Mouse (Mus musculus): ENCODE results near the gene Cd86. TPM values are rescaled to one million over a fixed set of nuclear protein-coding genes. Genes with fewer than 3 reads are reported as not detected.

Cd86 gene
- polyA plus RNA-seq, 1 experiment from 2014 or later, result 1.3 TPM

DNA sequence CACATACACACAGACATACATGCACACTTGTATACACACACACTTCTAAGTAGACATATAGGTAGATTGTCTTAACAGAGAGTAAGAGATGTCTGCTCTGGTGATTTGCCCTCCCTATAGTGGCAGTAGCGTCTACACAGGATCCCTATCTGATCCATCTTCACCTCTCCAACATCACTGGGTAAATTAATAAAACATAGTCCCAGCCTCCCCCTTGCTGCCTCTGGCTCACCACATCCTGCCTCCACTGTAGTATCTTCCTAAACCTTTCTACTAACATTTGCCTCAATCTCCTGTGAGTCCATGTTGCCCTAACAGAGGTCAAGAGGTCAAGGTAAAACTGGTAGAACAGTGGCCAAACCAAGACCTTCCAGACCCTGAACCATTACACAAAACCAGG lies 10.7 kb downstream of the Cd86 start:
- ATAC-seq (ENCODE audit: insufficient number of reproducible peaks, insufficient read depth, low FRiP score, low read depth), result no peak
- no peaks in the 10 kb centered on the region for H3K27me3 ChIP-seq (ENCODE audit: control insufficient read depth, insufficient read depth, low read length)
- H3K36me3 ChIP-seq (ENCODE audit: control insufficient read depth, insufficient read depth, low read length), result no peaks in the 10 kb centered on the region
- no peak overlapping the region for H3K4me2 ChIP-seq (ENCODE audit: low read length)
- 66% methylated on average over 1 of the region's 1 CpGs for WGBS
- no peaks in the 10 kb centered on the region for H3K4me1 ChIP-seq (ENCODE audit: control insufficient read depth in 2 of 2, insufficient read depth in 2 of 2, low read length in 2 of 2)
- H3K9ac ChIP-seq (ENCODE audit: low read length), result no peak overlapping the region
- no peaks in the 10 kb centered on the region for H3K9me3 ChIP-seq (ENCODE audit: control insufficient read depth, low read length)
- no peak overlapping the region for H3K4me3 ChIP-seq (ENCODE audit: control insufficient read depth in 1 of 2, insufficient read depth in 1 of 2, low read depth in 1 of 2, low read length in 2 of 2)
- no peak overlapping the region for H3K27ac ChIP-seq (replicated peaks in 1 of 2; ENCODE audit: control insufficient read depth in 1 of 2, insufficient read depth in 1 of 2, low read depth in 2 of 2, low read length in 2 of 2)

GRCm38 (mm10) chr16:36651174-36651766 lies 14.6 kb downstream of the Cd86 start:
- no peak for ATAC-seq (ENCODE audit: insufficient number of reproducible peaks, insufficient read depth, low FRiP score, low read depth)
- H3K4me1 ChIP-seq (ENCODE audit: control insufficient read depth in 2 of 2, insufficient read depth in 2 of 2, low read length in 2 of 2), result no peaks in the 10 kb centered on the region
- 66% methylated on average over 6 of the region's 6 CpGs for WGBS
- no peak overlapping the region for H3K9ac ChIP-seq (ENCODE audit: low read length)
- no peak overlapping the region for H3K27ac ChIP-seq (replicated peaks in 1 of 2; ENCODE audit: control insufficient read depth in 1 of 2, insufficient read depth in 1 of 2, low read depth in 2 of 2, low read length in 2 of 2)
- H3K27me3 ChIP-seq (ENCODE audit: control insufficient read depth, insufficient read depth, low read length), result no peaks in the 10 kb centered on the region
- no peak overlapping the region for H3K4me3 ChIP-seq (ENCODE audit: control insufficient read depth in 1 of 2, insufficient read depth in 1 of 2, low read depth in 1 of 2, low read length in 2 of 2)
- no peaks in the 10 kb centered on the region for H3K36me3 ChIP-seq (ENCODE audit: control insufficient read depth, insufficient read depth, low read length)
- no peak overlapping the region for H3K4me2 ChIP-seq (ENCODE audit: low read length)
- H3K9me3 ChIP-seq (ENCODE audit: control insufficient read depth, low read length), result no peaks in the 10 kb centered on the region

DNA sequence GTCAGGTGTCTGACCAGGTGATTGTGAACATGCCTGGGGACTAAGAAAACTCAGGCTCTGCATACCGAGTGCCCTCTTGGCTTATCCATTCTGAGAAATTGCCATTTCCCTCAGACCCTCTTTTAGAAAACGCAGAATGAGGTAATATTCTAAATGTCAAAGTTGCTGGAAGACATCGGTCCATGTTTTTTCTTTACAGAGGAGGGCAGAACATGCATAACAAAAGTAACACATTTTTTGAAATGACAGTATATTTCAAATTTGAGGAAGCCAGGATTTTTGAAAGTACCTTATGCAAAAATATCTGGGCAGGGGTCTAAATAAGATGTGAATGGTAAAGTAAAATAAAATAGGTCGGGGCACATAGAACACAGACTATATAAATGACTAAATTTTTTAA lies 15.4 kb downstream of the Cd86 start:
- Histone ChIP-seq H3K36me3 (ENCODE audit: control insufficient read depth, insufficient read depth, low read length) (no peaks in the 10 kb centered on the region), H3K4me2 (ENCODE audit: low read length) (no peak overlapping the region), H3K4me3 (ENCODE audit: control insufficient read depth in 1 of 2, insufficient read depth in 1 of 2, low read depth in 1 of 2, low read length in 2 of 2) (no peak overlapping the region), H3K9me3 (ENCODE audit: control insufficient read depth, low read length) (no peaks in the 10 kb centered on the region), H3K27me3 (ENCODE audit: control insufficient read depth, insufficient read depth, low read length) (no peaks in the 10 kb centered on the region), H3K4me1 (ENCODE audit: control insufficient read depth in 2 of 2, insufficient read depth in 2 of 2, low read length in 2 of 2) (no peaks in the 10 kb centered on the region), H3K9ac (ENCODE audit: low read length) (no peak overlapping the region), H3K27ac (replicated peaks in 1 of 2; ENCODE audit: control insufficient read depth in 1 of 2, insufficient read depth in 1 of 2, low read depth in 2 of 2, low read length in 2 of 2) (no peak overlapping the region)
- WGBS, result 80% methylated on average over 4 of the region's 4 CpGs
- ATAC-seq (ENCODE audit: insufficient number of reproducible peaks, insufficient read depth, low FRiP score, low read depth), result no peak

DNA sequence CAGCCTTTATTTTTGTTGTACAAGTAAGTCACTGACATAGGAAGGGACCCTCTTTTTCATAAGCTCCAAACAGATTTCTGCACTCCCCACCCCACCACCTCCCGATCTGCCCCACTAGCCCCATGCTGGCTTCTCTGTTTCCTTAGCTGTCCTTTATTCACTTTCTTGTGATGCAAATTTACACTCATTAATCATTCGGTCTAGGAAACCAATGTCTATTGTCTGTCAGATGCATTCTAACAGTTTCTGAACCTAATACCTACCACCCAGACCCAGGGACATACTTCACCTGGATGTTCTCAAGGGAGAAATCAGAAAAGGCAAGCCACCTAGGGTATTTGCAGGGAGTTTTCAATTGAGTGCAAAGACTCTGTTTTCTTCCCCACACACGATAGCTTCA lies 16.6 kb downstream of the Cd86 start:
- ATAC-seq (ENCODE audit: insufficient number of reproducible peaks, insufficient read depth, low FRiP score, low read depth), result no peak
- Histone ChIP-seq H3K4me3 (ENCODE audit: control insufficient read depth in 1 of 2, insufficient read depth in 1 of 2, low read depth in 1 of 2, low read length in 2 of 2) (no peak overlapping the region), H3K27ac (replicated peaks in 1 of 2; ENCODE audit: control insufficient read depth in 1 of 2, insufficient read depth in 1 of 2, low read depth in 2 of 2, low read length in 2 of 2) (no peak overlapping the region), H3K9me3 (ENCODE audit: control insufficient read depth, low read length) (no peaks in the 10 kb centered on the region), H3K4me1 (ENCODE audit: control insufficient read depth in 2 of 2, insufficient read depth in 2 of 2, low read length in 2 of 2) (no peaks in the 10 kb centered on the region), H3K9ac (ENCODE audit: low read length) (no peak overlapping the region), H3K27me3 (ENCODE audit: control insufficient read depth, insufficient read depth, low read length) (no peaks in the 10 kb centered on the region), H3K4me2 (ENCODE audit: low read length) (no peak overlapping the region), H3K36me3 (ENCODE audit: control insufficient read depth, insufficient read depth, low read length) (no peaks in the 10 kb centered on the region)
- WGBS, result 63% methylated on average over 3 of the region's 3 CpGs

DNA sequence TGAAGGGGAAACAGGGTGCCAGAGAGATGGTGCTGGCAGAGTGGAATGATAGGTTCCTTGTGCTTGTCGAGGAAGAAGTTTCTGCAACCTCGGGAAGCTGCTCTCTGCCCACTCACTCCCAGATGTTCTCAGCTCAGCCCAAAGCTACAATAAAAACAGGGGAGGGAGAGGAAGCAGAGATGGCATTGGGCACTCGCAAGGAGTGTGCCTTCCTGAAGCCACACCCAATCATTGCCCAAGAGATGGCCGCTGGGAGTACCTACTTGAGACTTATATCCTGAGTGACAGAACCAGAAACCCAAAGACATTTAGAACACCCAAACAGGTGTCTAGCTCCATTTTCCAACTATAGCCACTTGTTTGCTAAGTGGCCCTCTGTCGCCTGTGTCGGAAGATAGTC lies 20.8 kb downstream of the Cd86 start:
- no peaks in the 10 kb centered on the region for H3K36me3 ChIP-seq (ENCODE audit: control insufficient read depth, insufficient read depth, low read length)
- H3K4me2 ChIP-seq (ENCODE audit: low read length), result no peak overlapping the region
- H3K9me3 ChIP-seq (ENCODE audit: control insufficient read depth, low read length), result no peaks in the 10 kb centered on the region
- ATAC-seq (ENCODE audit: insufficient number of reproducible peaks, insufficient read depth, low FRiP score, low read depth), result no peak
- WGBS, result 76% methylated on average over 6 of the region's 6 CpGs
- H3K27me3 ChIP-seq (ENCODE audit: control insufficient read depth, insufficient read depth, low read length), result no peaks in the 10 kb centered on the region
- no peak overlapping the region for H3K27ac ChIP-seq (replicated peaks in 1 of 2; ENCODE audit: control insufficient read depth in 1 of 2, insufficient read depth in 1 of 2, low read depth in 2 of 2, low read length in 2 of 2)
- no peak overlapping the region for H3K9ac ChIP-seq (ENCODE audit: low read length)
- H3K4me1 ChIP-seq (ENCODE audit: control insufficient read depth in 2 of 2, insufficient read depth in 2 of 2, low read length in 2 of 2), result no peaks in the 10 kb centered on the region
- H3K4me3 ChIP-seq (ENCODE audit: control insufficient read depth in 1 of 2, insufficient read depth in 1 of 2, low read depth in 1 of 2, low read length in 2 of 2), result no peak overlapping the region

GRCm38 (mm10) chr16:36642696-36643046 lies 23.2 kb downstream of the Cd86 start:
- Histone ChIP-seq H3K4me3 (ENCODE audit: control insufficient read depth in 1 of 2, insufficient read depth in 1 of 2, low read depth in 1 of 2, low read length in 2 of 2) (no peak overlapping the region), H3K9ac (ENCODE audit: low read length) (no peak overlapping the region), H3K4me2 (ENCODE audit: low read length) (no peak overlapping the region), H3K4me1 (ENCODE audit: control insufficient read depth in 2 of 2, insufficient read depth in 2 of 2, low read length in 2 of 2) (no peaks in the 10 kb centered on the region), H3K9me3 (ENCODE audit: control insufficient read depth, low read length) (peaks cover 3% of the 10 kb centered on the region; the same call in 1 of the 2 replicates), H3K36me3 (ENCODE audit: control insufficient read depth, insufficient read depth, low read length) (no peaks in the 10 kb centered on the region), H3K27me3 (ENCODE audit: control insufficient read depth, insufficient read depth, low read length) (no peaks in the 10 kb centered on the region), H3K27ac (replicated peaks in 1 of 2; ENCODE audit: control insufficient read depth in 1 of 2, insufficient read depth in 1 of 2, low read depth in 2 of 2, low read length in 2 of 2) (no peak overlapping the region)
- no peak for ATAC-seq (ENCODE audit: insufficient number of reproducible peaks, insufficient read depth, low FRiP score, low read depth)
- 67% methylated on average over 5 of the region's 5 CpGs for WGBS

GRCm38 (mm10) chr16:36641830-36642695 lies 23.8 kb downstream of the Cd86 start:
- no peak overlapping the region for H3K4me2 ChIP-seq (ENCODE audit: low read length)
- no peak overlapping the region for H3K9ac ChIP-seq (ENCODE audit: low read length)
- no peak overlapping the region for H3K4me3 ChIP-seq (ENCODE audit: control insufficient read depth in 1 of 2, insufficient read depth in 1 of 2, low read depth in 1 of 2, low read length in 2 of 2)
- H3K36me3 ChIP-seq (ENCODE audit: control insufficient read depth, insufficient read depth, low read length), result no peaks in the 10 kb centered on the region
- H3K27me3 ChIP-seq (ENCODE audit: control insufficient read depth, insufficient read depth, low read length), result no peaks in the 10 kb centered on the region
- no peaks in the 10 kb centered on the region for H3K4me1 ChIP-seq (ENCODE audit: control insufficient read depth in 2 of 2, insufficient read depth in 2 of 2, low read length in 2 of 2)
- WGBS, result 72% methylated on average over 14 of the region's 14 CpGs
- peaks cover 3% of the 10 kb centered on the region; the same call in 1 of the 2 replicates for H3K9me3 ChIP-seq (ENCODE audit: control insufficient read depth, low read length)
- H3K27ac ChIP-seq (replicated peaks in 1 of 2; ENCODE audit: control insufficient read depth in 1 of 2, insufficient read depth in 1 of 2, low read depth in 2 of 2, low read length in 2 of 2), result no peak overlapping the region
- no peak for ATAC-seq (ENCODE audit: insufficient number of reproducible peaks, insufficient read depth, low FRiP score, low read depth)
